In genomic region chr7:122377967-122378366, GRCm38 (mm10) we compare ENCODE assay signal across 12 mouse cellular contexts.
DNase-seq lines count a peak whose midpoint lies in the region; ATAC-seq and TF ChIP-seq lines count a peak whose summit lies in the region.
"Had no signal": no experiment of that assay in that cellular context is flagged by ENCODE, and none has a peak within 500 bp of the region (broad histone marks: within the 10 kb centered on the region; RNA-seq: fewer than 3 reads in every experiment).

No protein-coding gene starts in this region.

- peak; percentile 38 for DNase-seq in forebrain, embryonic 14.5 days (ENCODE audit: low spot score)
- DNase-seq in forebrain, embryonic 11.5 days (ENCODE audit: low spot score), result no peak
- DNase-seq in heart, adult 2 months, result no peak
- DNase-seq in brain, embryonic 14.5 days (ENCODE audit: low read depth), result peak; percentile 37
- DNase-seq in cerebellum, adult 2 months, result no peak
- DNase-seq: cerebellum, adult 11-12 months had no signal

- no peak overlapping the region for H3K4me2 ChIP-seq in forebrain, embryonic 14.5 days (ENCODE audit: low read length)
- no peak overlapping the region for H3K4me2 ChIP-seq in forebrain, embryonic 11.5 days (ENCODE audit: low read depth, low read length, severe bottlenecking)
- H3K4me2 ChIP-seq in heart, embryonic 13.5 days, result 0 out of 2 replicates have a peak overlapping the region, but pooled peaks have one; percentile 8
- no peak overlapping the region for H3K4me2 ChIP-seq in forebrain, embryonic 16.5 days (ENCODE audit: low read length)
- H3K4me2 ChIP-seq: embryonic facial prominence, embryonic 13.5 days; embryonic facial prominence, embryonic 15.5 days had no signal

- no peaks in the 10 kb centered on the region for H3K9me3 ChIP-seq in forebrain, embryonic 14.5 days (replicated peaks; ENCODE audit: control insufficient read depth, low read length)
- no peaks in the 10 kb centered on the region for H3K9me3 ChIP-seq in forebrain, embryonic 11.5 days (ENCODE audit: control insufficient read depth, low read length)
- no peaks in the 10 kb centered on the region for H3K9me3 ChIP-seq in heart, embryonic 13.5 days
- no peaks in the 10 kb centered on the region for H3K9me3 ChIP-seq in forebrain, embryonic 16.5 days (ENCODE audit: control insufficient read depth, low read length)
- H3K9me3 ChIP-seq: embryonic facial prominence, embryonic 13.5 days; embryonic facial prominence, embryonic 15.5 days had no signal

- WGBS in forebrain, embryonic 14.5 days, result 59% methylated on average over 3 of the region's 3 CpGs
- WGBS in forebrain, embryonic 11.5 days, result 84% methylated on average over 3 of the region's 3 CpGs
- WGBS in heart, embryonic 13.5 days, result 72% methylated on average over 3 of the region's 3 CpGs
- WGBS in heart, adult 2 months, result 78% methylated on average over 3 of the region's 3 CpGs
- 58% methylated on average over 3 of the region's 3 CpGs for WGBS in forebrain, embryonic 16.5 days
- WGBS in cerebellum, adult 2 months, result 77% methylated on average over 3 of the region's 3 CpGs

- intact Hi-C loops in heart, adult 2 months (cut with DNase I), result no loop called here

- H3K27ac ChIP-seq in forebrain, embryonic 14.5 days (ENCODE audit: low read depth, low read length), result no peak overlapping the region
- no peak overlapping the region for H3K27ac ChIP-seq in forebrain, embryonic 11.5 days (ENCODE audit: low read depth, low read length)
- no peak overlapping the region for H3K27ac ChIP-seq in heart, embryonic 13.5 days (replicated peaks)
- no peak overlapping the region for H3K27ac ChIP-seq in heart, adult 2 months
- H3K27ac ChIP-seq in forebrain, embryonic 16.5 days (ENCODE audit: low read length), result no peak overlapping the region
- H3K27ac ChIP-seq in cerebellum, adult 2 months (ENCODE audit: insufficient read depth, low read length), result no peak overlapping the region
- H3K27ac ChIP-seq: embryonic facial prominence, embryonic 13.5 days; embryonic facial prominence, embryonic 15.5 days had no signal

- no peak overlapping the region for H3K9ac ChIP-seq in forebrain, embryonic 14.5 days (ENCODE audit: low read length)
- H3K9ac ChIP-seq in forebrain, embryonic 11.5 days (ENCODE audit: low read length), result no peak overlapping the region
- H3K9ac ChIP-seq in heart, embryonic 13.5 days, result no peak overlapping the region
- H3K9ac ChIP-seq in heart, adult 2 months (ENCODE audit: low read depth, low read length), result no peak overlapping the region
- H3K9ac ChIP-seq in forebrain, embryonic 16.5 days (replicated peaks; ENCODE audit: low read depth, low read length), result no peak overlapping the region
- H3K9ac ChIP-seq: embryonic facial prominence, embryonic 13.5 days; embryonic facial prominence, embryonic 15.5 days had no signal

- no peaks in the 10 kb centered on the region for H3K79me2 ChIP-seq in heart, adult 2 months (replicated peaks; ENCODE audit: control insufficient read depth, insufficient read depth, low read length)

- TF ChIP-seq POLR2A in heart, adult 2 months (IDR thresholded peaks at IDR 0.05; ENCODE audit: insufficient read depth, low read depth, low read length), result no peak
- no peak for TF ChIP-seq POLR2A in brain, embryonic 14.5 days (IDR thresholded peaks at IDR 0.05; ENCODE audit: borderline replicate concordance, extremely low read depth, insufficient read depth, insufficient read length, poor library complexity, severe bottlenecking)
- no peak for TF ChIP-seq POLR2A in cerebellum, adult 2 months (IDR thresholded peaks at IDR 0.05; ENCODE audit: borderline replicate concordance, insufficient read depth, low read length)

- TF ChIP-seq CTCF in heart, adult 2 months (IDR thresholded peaks at IDR 0.05), result no peak
- no peak for TF ChIP-seq CTCF in brain, embryonic 14.5 days (IDR thresholded peaks at IDR 0.05; ENCODE audit: borderline replicate concordance, extremely low read depth, insufficient read depth, insufficient read length)
- TF ChIP-seq CTCF in cerebellum, adult 2 months (IDR thresholded peaks at IDR 0.05; ENCODE audit: borderline replicate concordance, insufficient read depth, low read depth, low read length), result no peak

- no peaks in the 10 kb centered on the region for H3K36me3 ChIP-seq in forebrain, embryonic 14.5 days (ENCODE audit: control insufficient read depth, insufficient read depth, low read length)
- no peaks in the 10 kb centered on the region for H3K36me3 ChIP-seq in forebrain, embryonic 11.5 days (ENCODE audit: control insufficient read depth, insufficient read depth, low read length)
- no peaks in the 10 kb centered on the region for H3K36me3 ChIP-seq in heart, embryonic 13.5 days
- H3K36me3 ChIP-seq in heart, adult 2 months (ENCODE audit: control insufficient read depth, insufficient read depth, low read length), result no peaks in the 10 kb centered on the region
- H3K36me3 ChIP-seq in forebrain, embryonic 16.5 days (ENCODE audit: control insufficient read depth, insufficient read depth), result no peaks in the 10 kb centered on the region
- H3K36me3 ChIP-seq: embryonic facial prominence, embryonic 13.5 days; embryonic facial prominence, embryonic 15.5 days had no signal

- TF ChIP-seq EP300 in heart, adult 2 months (IDR thresholded peaks at IDR 0.05; ENCODE audit: insufficient read depth, low read depth, low read length), result no peak

- peak; percentile 71 for ATAC-seq in forebrain, embryonic 14.5 days
- ATAC-seq in forebrain, embryonic 11.5 days (replicated peaks; ENCODE audit: low FRiP score), result no peak
- ATAC-seq in heart, embryonic 13.5 days (ENCODE audit: extremely low read depth, insufficient number of reproducible peaks, low FRiP score, low TSS enrichment), result no peak
- ATAC-seq in forebrain, embryonic 16.5 days, result peak; percentile 72
- ATAC-seq in frontal cortex, adult (ENCODE audit: low TSS enrichment), result no peak

- no peaks in the 10 kb centered on the region for H3K27me3 ChIP-seq in forebrain, embryonic 14.5 days (replicated peaks; ENCODE audit: control insufficient read depth, insufficient read depth, low read length)
- no peaks in the 10 kb centered on the region for H3K27me3 ChIP-seq in forebrain, embryonic 11.5 days (ENCODE audit: control insufficient read depth, insufficient read depth, low read length)
- H3K27me3 ChIP-seq in heart, embryonic 13.5 days (replicated peaks), result no peaks in the 10 kb centered on the region
- no peaks in the 10 kb centered on the region for H3K27me3 ChIP-seq in heart, adult 2 months (ENCODE audit: control insufficient read depth, insufficient read depth, low read length)
- H3K27me3 ChIP-seq in forebrain, embryonic 16.5 days (replicated peaks; ENCODE audit: control insufficient read depth, insufficient read depth, low read length), result no peaks in the 10 kb centered on the region
- no peaks in the 10 kb centered on the region for H3K27me3 ChIP-seq in cerebellum, adult 2 months (ENCODE audit: control insufficient read depth, insufficient read depth, low read length)
- H3K27me3 ChIP-seq: embryonic facial prominence, embryonic 13.5 days; embryonic facial prominence, embryonic 15.5 days had no signal

- H3K4me1 ChIP-seq in forebrain, embryonic 14.5 days (ENCODE audit: control insufficient read depth, insufficient read depth, low read length), result peaks cover 8% of the 10 kb centered on the region
- 0 out of 2 replicates have a peak, but pooled peaks cover 3% of the 10 kb centered on the region for H3K4me1 ChIP-seq in forebrain, embryonic 11.5 days (replicated peaks; ENCODE audit: control insufficient read depth, insufficient read depth, low read length)
- peaks cover 14% of the 10 kb centered on the region for H3K4me1 ChIP-seq in heart, embryonic 13.5 days
- H3K4me1 ChIP-seq in heart, adult 2 months (ENCODE audit: control insufficient read depth, insufficient read depth, low read length), result no peaks in the 10 kb centered on the region
- H3K4me1 ChIP-seq in forebrain, embryonic 16.5 days (replicated peaks; ENCODE audit: control insufficient read depth, insufficient read depth, low read length), result peaks cover 11% of the 10 kb centered on the region
- peaks cover 30% of the 10 kb centered on the region for H3K4me1 ChIP-seq in cerebellum, adult 2 months (ENCODE audit: control insufficient read depth, insufficient read depth, low read length)

- no peak overlapping the region for H3K4me3 ChIP-seq in forebrain, embryonic 14.5 days (ENCODE audit: low read depth, low read length)
- no peak overlapping the region for H3K4me3 ChIP-seq in forebrain, embryonic 11.5 days (ENCODE audit: low read depth, low read length)
- H3K4me3 ChIP-seq in heart, embryonic 13.5 days, result no peak overlapping the region
- H3K4me3 ChIP-seq in heart, adult 2 months, result no peak overlapping the region
- H3K4me3 ChIP-seq in forebrain, embryonic 16.5 days (replicated peaks; ENCODE audit: low read length), result no peak overlapping the region
- no peak overlapping the region for H3K4me3 ChIP-seq in cerebellum, adult 2 months (replicated peaks; ENCODE audit: insufficient read depth, low read depth, low read length)
- H3K4me3 ChIP-seq: embryonic facial prominence, embryonic 13.5 days; embryonic facial prominence, embryonic 15.5 days; erythroblast, embryonic 14.5 days had no signal

Comparison
In these comparisons a context has a peak if more than half of its experiments do, and no peak if none do; other contexts are left out.
1. ATAC-seq: peak in forebrain, embryonic 14.5 days (single experiment) and forebrain, embryonic 16.5 days (single experiment); none in forebrain, embryonic 11.5 days (single experiment), heart, embryonic 13.5 days (single experiment) and frontal cortex, adult (single experiment).
2. DNase-seq: peak in forebrain, embryonic 14.5 days (single experiment) and brain, embryonic 14.5 days (single experiment); none in forebrain, embryonic 11.5 days (single experiment), heart, adult 2 months (0 of 2) and cerebellum, adult 2 months (0 of 2).